Mouse (Mus musculus): Measurements from ENCODE around the gene A530084C06Rik. TPM values are rescaled to one million over a fixed set of nuclear protein-coding genes. Genes with fewer than 3 reads are reported as not detected.
A peak's percentile ranks its signal among the peaks of the same experiment; 100 is the strongest.

A530084C06Rik gene
- not detected for total RNA-seq (2021)
- long read RNA-seq, experiment 1: 0 reads
- long read RNA-seq, experiment 2: 0 reads

GRCm38 (mm10) chr13:31558521-31559418, at the start of gene A530084C06Rik:
Gene A530084C06Rik (minus strand): TSS chr13:31559333.
- intact Hi-C loops (cut with DNase I): loop anchor here (5.0 kb wide), 2 partner anchors 59 to 476 kb away; no protein-coding TSS in a partner anchor
- peak; percentile 22 to 25 for DNase-seq

- DNase-seq: no peak
- intact Hi-C loops (cut with DNase I): no loop called here
Observed at GRCm38 (mm10) chr13:31603964-31604363, 44.8 kb upstream of the A530084C06Rik start.

DNA sequence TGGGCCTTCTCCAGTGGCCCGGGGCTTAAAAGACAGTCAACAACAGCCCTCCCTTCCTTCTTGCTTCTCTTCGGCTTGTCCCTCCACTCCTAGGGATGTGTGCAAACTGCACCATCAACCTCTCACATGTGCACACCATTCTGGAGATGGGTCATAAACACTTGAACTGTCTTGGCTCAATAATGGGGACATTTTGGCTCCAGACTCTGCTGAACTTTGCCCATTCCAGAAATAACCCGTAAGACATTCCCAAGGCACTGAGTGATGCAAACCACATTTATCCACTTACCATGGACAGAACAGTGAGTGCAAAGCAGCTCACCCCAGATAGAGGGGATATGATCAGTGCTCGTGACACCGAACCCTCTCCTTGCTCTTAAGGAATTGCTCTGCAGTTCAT, 40.4 kb upstream of the A530084C06Rik start:
- intact Hi-C loops (cut with DNase I): no loop called here

GRCm38 (mm10) chr13:31587341-31587740, 28.2 kb upstream of the A530084C06Rik start:
- DNase-seq: no peak
- intact Hi-C loops (cut with DNase I): no loop called here

More for the DNA sequence above, 40.4 kb upstream of the A530084C06Rik start:
- no peak for DNase-seq

DNA sequence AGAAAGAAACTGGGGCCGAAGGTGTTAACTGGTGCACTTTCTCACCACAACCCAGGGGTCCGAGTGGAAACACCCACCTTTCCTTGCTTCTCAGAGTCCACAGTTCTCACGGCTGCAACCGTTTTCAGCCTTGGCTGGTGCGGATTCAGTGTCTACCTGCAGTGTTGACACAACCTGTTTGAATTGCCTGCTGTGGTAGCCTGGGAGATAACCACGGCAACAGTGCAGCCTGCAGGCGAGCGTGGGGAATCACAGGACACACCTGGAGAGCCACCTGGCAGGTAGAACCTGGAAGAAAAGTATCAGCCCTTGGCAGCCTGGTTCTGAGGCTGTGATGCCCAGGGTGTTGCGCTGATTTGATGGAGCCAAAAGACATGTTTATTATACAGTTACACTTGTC, 20.7 kb upstream of the A530084C06Rik start:
- intact Hi-C loops (cut with DNase I): no loop called here
- no peak for DNase-seq

DNA sequence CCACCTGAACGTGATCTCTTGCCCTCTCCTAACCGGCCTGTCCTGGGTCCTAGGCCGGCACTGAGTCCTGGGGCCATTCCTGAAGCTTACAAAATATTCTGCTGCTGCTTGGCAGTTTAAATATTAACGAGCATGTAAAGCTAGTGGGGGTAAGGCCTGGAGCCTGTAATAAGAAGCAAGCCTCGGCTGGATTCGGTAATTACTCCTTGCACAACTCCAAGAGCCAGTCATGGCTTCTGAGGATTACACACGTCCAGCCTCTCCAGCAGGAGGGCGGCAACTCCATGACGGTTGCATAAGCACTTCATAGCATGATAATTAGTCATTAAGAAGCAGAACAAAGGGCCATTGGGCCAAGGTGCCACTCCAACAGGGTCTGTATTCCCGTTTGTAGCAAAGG, 19.3 kb upstream of the A530084C06Rik start:
- intact Hi-C loops (cut with DNase I): no loop called here

GRCm38 (mm10) chr13:31577576-31577975, 18.4 kb upstream of the A530084C06Rik start:
- no peak for DNase-seq
- intact Hi-C loops (cut with DNase I): no loop called here

More for the DNA sequence above, 19.3 kb upstream of the A530084C06Rik start:
- no peak for DNase-seq

- intact Hi-C loops (cut with DNase I): no loop called here
- no peak for DNase-seq
Observed at GRCm38 (mm10) chr13:31576696-31577095, 17.6 kb upstream of the A530084C06Rik start.

- intact Hi-C loops (cut with DNase I): no loop called here
- no peak for DNase-seq
Observed at GRCm38 (mm10) chr13:31574627-31575026, 15.5 kb upstream of the A530084C06Rik start.

DNA sequence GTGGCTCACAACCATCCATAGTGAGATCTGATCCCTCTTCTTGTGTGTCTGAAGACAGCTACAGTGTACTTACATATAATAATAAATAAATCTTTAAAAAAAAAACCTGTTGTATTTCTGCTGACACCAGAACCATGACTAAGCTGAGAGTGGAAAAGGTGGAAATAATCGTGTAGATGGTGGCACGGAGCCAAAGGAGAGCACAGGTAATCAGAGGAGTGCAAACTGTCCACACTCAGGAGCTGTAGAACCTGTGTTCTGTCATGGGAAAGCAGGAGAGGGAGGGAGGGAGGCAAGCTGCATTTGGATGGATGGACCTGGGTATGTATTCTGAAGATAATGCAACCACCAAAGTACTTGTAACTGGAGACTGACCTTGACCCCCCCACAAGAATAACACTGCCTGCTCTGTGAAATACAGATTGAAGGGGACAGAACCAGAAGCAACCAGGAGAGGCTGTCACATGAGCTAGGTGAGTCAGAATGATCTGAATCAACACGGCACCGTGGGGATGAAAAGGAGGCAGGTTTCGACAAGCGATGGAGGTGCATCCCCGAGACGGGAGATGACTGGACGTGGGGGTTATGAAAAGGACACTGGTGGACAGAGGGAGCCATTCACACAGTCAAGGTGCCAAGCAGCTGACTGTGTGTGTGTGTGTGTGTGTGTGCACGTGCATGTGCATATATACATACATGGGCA, 13.8 kb upstream of the A530084C06Rik start:
- intact Hi-C loops (cut with DNase I): no loop called here

GRCm38 (mm10) chr13:31567617-31568294, 8.6 kb upstream of the A530084C06Rik start:
- no peak for DNase-seq
- intact Hi-C loops (cut with DNase I): no loop called here

More for the DNA sequence above, 13.8 kb upstream of the A530084C06Rik start:
- no peak for DNase-seq

GRCm38 (mm10) chr13:31567099-31567498, 8.0 kb upstream of the A530084C06Rik start:
- DNase-seq: no peak
- intact Hi-C loops (cut with DNase I): no loop called here

DNA sequence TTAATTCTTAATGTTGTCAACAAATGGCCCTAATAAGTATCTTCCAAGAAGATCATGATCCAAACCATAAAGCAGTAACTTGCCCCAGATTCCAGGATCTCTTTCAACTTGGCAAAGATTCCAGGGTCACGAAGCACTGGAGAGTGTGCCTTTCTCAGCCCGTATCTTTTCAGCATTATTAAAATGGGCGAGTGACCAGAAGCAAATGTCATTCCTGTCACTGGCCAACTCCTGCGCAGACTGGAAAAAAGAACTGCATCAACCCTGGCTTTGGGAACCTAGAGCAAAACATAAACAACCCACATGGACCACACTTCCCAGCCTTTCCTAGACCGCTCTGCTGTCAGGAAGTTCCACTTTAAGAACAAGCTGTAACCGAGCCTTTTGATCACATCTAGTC, 5.3 kb upstream of the A530084C06Rik start:
- intact Hi-C loops (cut with DNase I): no loop called here

GRCm38 (mm10) chr13:31559419-31560144, 449 bp upstream of the A530084C06Rik start:
- intact Hi-C loops (cut with DNase I): loop anchor here (5.0 kb wide), 2 partner anchors 58 to 477 kb away; no protein-coding TSS in a partner anchor
- DNase-seq: peak; percentile 60 to 75

More for the DNA sequence above, 5.3 kb upstream of the A530084C06Rik start:
- DNase-seq: no peak

DNA sequence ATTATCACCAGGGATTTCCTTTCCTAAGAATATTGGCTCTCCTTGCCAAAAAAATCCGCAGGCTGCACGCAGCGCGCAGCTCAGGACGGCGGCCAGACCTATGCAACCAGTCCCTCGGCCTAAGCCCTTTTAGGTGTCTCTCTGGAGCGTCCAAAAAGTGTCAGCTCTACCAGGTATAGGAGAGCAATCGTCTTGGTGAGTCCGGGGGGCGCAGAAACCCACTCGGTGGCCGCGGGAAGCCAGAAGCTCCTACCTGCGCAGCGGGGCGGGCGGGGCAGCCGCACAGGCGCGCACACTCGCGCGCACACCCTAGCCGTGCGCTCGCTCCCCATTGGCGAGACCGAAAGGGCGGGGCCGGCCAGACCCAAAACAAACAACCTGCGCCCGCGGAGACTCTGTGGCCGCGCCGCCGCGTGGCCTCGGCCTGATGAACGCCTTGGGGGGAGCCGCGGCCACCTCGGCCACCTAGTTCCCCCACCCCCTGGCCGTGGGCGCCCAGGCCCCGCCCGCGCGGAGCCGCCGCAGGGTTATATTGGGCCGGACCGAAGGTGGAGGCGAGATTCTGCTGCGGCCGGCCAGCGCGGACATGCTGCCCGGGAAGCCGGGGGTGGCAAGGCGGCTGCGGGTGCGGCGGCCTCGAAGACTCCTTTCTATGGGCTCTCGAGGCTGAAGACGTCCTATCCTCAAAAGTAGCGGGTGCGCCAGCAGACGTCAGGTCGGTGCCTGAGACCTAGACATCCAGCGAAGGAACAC, 1.2 kb downstream of the A530084C06Rik start:
- peak; percentile 38 to 42 for DNase-seq
- intact Hi-C loops (cut with DNase I): loop anchor here (5.0 kb wide), 2 partner anchors 59 to 476 kb away; no protein-coding TSS in a partner anchor

GRCm38 (mm10) chr13:31556964-31557767, 2.0 kb downstream of the A530084C06Rik start:
- intact Hi-C loops (cut with DNase I): loop anchor here (5.0 kb wide), 2 partner anchors 60 to 475 kb away; no protein-coding TSS in a partner anchor
- DNase-seq: no peak

DNA sequence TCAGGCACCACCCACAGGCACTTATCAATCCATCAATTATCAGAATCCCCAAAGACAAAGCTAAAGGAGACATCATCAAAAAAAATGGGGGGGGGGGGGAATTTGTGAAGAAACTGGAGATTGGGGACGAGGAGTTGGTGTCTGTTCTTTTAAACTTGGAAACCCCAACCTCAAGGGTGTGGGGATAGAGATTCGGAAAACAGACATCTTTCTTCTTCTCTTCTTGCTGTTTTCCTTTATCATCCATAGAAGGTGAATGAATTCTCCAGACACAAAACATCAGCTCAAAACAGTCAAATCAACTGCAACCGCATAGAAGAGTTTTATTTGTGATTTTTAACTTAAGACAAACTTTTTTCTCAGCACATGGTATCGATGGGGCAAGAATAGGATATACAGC, 3.3 kb downstream of the A530084C06Rik start, which contains the start of gene Foxq1:
Gene Foxq1 (plus strand): TSS at position 301 of the 400 bp plus-strand sequence.
- intact Hi-C loops (cut with DNase I): loop anchor here (5.0 kb wide), 2 partner anchors 61 to 474 kb away; no protein-coding TSS in a partner anchor
- no peak for DNase-seq

DNA sequence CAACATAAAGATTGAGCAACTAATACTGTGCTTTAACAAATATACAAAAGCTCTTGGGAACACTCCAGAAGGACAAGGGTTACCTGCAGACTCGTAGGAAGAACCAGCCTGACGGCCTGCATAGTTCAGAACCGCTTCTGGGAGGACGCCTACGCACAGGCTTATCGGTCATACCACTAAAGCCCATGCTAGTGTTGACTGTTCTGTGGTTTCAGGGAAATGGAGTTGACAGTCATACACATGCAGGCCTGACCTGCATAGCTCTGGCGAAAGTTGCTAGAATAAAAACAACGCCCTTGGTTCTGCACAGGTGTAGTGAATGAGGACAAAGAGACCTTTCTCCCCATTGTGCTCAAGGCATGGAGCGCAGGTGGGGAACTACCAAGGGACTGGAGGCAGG, 11.5 kb downstream of the A530084C06Rik start:
- intact Hi-C loops (cut with DNase I): no loop called here

More for the DNA sequence above, 11.5 kb downstream of the A530084C06Rik start:
- no peak for DNase-seq
